Mouse (Mus musculus) liver, embryonic 16.5 days (tissue): ENCODE measurements at regions not wholly inside any gene's neighbourhood (a gene's known extent, or its start where the extent isn't known, plus 50 kb on each side); places are given as distances from the start of the nearest gene placed in this dataset.

Experiments
- ATAC-seq: fragments of 200-750 bp; cut with Nextera tagmentation; 2 replicates; pipeline ENCODE4 v1.8.0; 2017; ENCODE audit warnings: low read depth, mild to moderate bottlenecking, moderate number of reproducible peaks, moderate library complexity
- H3K27ac ChIP-seq: fragments of 300-500 bp; sonication (generic); 2 replicates; pipeline ENCODE4 v1.5.1; 2014; ENCODE audit warnings: mild to moderate bottlenecking, low read length
- H3K27me3 ChIP-seq: fragments of 300-500 bp; sonication (generic); 2 replicates; pipeline ENCODE4 v1.6.1; 2014; ENCODE audit warnings: low read depth, low read length, mixed read lengths; ENCODE audit not compliant: control insufficient read depth, insufficient read depth
- H3K36me3 ChIP-seq: fragments of 300-500 bp; sonication (generic); 2 replicates; pipeline ENCODE4 v1.6.1; 2014; ENCODE audit warnings: mild to moderate bottlenecking; ENCODE audit not compliant: control insufficient read depth, insufficient read depth
- H3K4me1 ChIP-seq: fragments of 300-500 bp; sonication (generic); 2 replicates; pipeline ENCODE4 v1.6.1; 2014; ENCODE audit warnings: low read depth, low read length, mixed read lengths; ENCODE audit not compliant: control insufficient read depth
- H3K4me2 ChIP-seq: fragments of 300-500 bp; sonication (generic); 2 replicates; pipeline ENCODE4 v1.6.1; 2014; ENCODE audit warnings: low read depth, low read length, mixed read lengths
- H3K4me3 ChIP-seq: fragments of 300-500 bp; sonication (generic); 2 replicates; pipeline ENCODE4 v1.5.1; 2014; ENCODE audit warnings: low read depth, mild to moderate bottlenecking, low read length
- H3K9ac ChIP-seq: fragments of 300-500 bp; sonication (generic); 2 replicates; pipeline ENCODE4 v1.6.1; 2014; ENCODE audit warnings: low read depth, low read length
- H3K9me3 ChIP-seq: fragments of 300-500 bp; sonication (generic); replicated peaks from 2 replicates; pipeline ENCODE4 v1.6.1; 2016; ENCODE audit warnings: low read length; ENCODE audit not compliant: control insufficient read depth
- WGBS: fragments of 180-500 bp; shearing (Covaris S2); extraction: QIAGEN DNeasy Blood & Tissue Kit; methylation state at CpG from one replicate; pipeline ENCODE4 v1.1.7; 2014; ENCODE audit not compliant: insufficient replicate concordance; 5-methylcytosine and 5-hydroxymethylcytosine counted together

DNA sequence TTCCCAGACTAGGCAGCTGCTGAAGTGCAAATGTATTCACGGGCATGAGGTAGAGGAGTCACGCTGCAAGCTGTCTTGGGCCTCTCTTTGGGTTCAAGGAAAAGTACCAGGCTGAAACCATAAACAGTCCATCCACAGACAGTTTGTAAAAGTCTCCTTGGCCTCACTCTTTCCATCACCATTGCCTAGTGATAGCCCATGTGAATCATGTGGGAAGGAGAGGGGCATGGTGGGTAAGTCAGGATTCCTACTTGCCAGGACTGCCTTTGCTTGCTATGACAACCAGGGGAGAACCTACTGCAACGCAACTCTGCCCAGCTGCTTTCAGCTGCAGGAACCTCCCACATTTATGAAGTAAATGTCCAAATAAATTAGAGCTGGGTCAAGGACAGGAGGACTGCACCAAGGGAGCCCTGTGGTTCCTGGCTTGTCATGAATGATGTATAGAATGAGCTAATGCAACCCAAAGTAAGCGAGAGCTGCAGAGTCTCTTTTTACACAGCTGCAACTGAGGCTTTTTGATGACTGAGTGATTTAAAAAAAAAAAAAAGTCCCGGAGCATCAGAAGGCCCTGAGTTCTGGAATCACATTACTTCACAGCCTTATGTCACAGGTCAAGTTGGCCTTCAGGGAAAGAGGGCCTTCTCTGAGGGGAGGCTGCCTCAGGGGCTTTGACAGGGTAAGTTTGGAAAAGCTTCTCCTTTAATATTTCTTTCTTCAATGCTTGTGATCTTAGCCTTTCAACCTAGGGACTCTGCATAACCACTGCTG, 420.7 kb upstream of the Slc30a5 start:
- WGBS: 56% methylated on average over 5 of the region's 5 CpGs
- Histone ChIP-seq H3K9ac (no peak overlapping the region), H3K36me3 (no peaks in the 10 kb centered on the region), H3K27ac (no peak overlapping the region), H3K4me3 (no peak overlapping the region), H3K4me1 (no peaks in the 10 kb centered on the region), H3K27me3 (no peaks in the 10 kb centered on the region), H3K4me2 (no peak overlapping the region), H3K9me3 (no peaks in the 10 kb centered on the region)
- ATAC-seq: no peak

DNA sequence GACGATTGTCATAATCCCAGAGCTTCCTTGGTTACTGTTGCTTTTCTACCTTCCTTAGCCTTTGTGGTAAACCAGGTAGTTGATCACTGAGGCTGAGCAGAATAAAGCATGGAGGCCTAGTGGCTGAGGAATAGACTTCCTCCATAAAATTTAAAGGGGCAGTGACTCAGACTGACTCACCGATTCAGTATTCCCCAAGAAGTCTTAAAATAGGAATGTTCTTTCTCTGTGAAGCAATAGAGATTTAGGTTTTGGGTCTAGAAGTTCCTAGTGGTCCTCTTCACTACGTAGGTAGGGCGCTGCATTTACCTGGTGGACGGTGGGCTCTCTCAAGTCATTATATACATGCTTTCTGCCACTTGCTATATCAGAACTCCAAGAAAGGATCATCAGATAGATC, 416.1 kb upstream of the Slc30a5 start:
- H3K4me2 ChIP-seq: no peak overlapping the region
- no peak overlapping the region for H3K27ac ChIP-seq
- H3K9ac ChIP-seq: no peak overlapping the region
- H3K27me3 ChIP-seq: no peaks in the 10 kb centered on the region
- no peak overlapping the region for H3K4me3 ChIP-seq
- H3K4me1 ChIP-seq: no peaks in the 10 kb centered on the region
- no peaks in the 10 kb centered on the region for H3K9me3 ChIP-seq
- H3K36me3 ChIP-seq: no peaks in the 10 kb centered on the region
- 58% methylated on average over 5 of the region's 5 CpGs for WGBS
- no peak for ATAC-seq

DNA sequence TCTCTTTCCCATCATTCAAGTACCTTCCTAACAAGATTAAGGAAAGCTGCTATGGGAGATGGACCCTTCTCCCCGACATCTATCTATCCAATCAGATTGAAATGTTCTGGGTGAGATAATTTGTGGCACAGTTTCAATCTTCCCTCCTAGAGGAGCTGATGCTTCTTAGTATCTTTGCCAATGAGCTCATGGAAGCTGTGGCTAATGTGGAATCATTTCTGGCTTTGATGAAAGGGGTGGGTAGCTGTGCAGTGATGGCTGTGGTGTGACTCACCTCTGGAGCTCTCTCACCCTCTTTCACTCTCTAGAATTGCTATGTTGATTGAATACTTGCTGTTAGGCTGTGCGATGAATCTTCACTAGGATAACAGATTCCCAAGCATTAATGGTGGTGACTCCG, 411.1 kb upstream of the Slc30a5 start:
- H3K36me3 ChIP-seq: no peaks in the 10 kb centered on the region
- 54% methylated on average over 3 of the region's 3 CpGs for WGBS
- no peaks in the 10 kb centered on the region for H3K4me1 ChIP-seq
- ATAC-seq: no peak
- no peak overlapping the region for H3K4me2 ChIP-seq
- H3K9me3 ChIP-seq: no peaks in the 10 kb centered on the region
- H3K4me3 ChIP-seq: no peak overlapping the region
- H3K27me3 ChIP-seq: no peaks in the 10 kb centered on the region
- H3K27ac ChIP-seq: no peak overlapping the region
- H3K9ac ChIP-seq: no peak overlapping the region

DNA sequence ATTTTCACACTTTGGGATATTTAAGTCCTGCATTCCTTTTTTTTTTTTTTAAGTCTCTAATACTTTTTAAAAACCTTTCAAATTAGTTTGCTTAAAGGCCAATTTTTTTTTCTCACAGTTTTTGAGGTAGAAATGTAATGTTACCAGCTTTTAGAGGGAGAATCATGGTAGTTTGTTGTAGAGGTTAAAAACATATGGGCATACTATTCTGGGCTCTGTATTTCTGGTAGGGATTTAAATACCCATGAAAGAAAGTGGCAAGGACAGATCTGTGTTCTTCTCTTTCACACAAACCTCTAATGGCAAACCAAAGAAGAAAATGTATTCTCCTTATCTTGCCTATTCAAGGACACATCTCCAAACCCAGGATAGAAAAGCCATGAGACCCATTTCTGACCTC, 405.6 kb upstream of the Slc30a5 start:
- H3K4me3 ChIP-seq: no peak overlapping the region
- no peak for ATAC-seq
- no peaks in the 10 kb centered on the region for H3K9me3 ChIP-seq
- H3K4me2 ChIP-seq: no peak overlapping the region
- no peak overlapping the region for H3K27ac ChIP-seq
- H3K9ac ChIP-seq: no peak overlapping the region
- no peaks in the 10 kb centered on the region for H3K27me3 ChIP-seq
- no peaks in the 10 kb centered on the region for H3K4me1 ChIP-seq
- no peaks in the 10 kb centered on the region for H3K36me3 ChIP-seq

DNA sequence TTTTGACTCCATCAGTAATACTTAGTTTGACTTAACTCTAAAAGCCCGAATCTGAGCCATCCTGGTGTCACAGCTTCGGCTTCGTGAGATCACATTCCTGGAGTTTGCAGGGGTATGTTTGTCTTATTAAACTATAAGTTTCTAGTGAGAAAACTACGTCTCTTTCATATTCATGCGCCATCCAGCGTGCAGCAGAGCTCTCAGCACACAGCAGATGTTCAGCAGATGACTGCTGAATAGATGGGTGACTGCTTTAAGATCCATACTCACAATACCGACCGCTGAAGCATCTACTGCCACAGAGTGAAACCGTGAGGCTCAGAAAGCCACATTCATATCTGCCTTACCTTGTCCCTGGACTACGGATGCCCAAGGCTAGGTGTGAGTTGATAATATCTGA, 403.8 kb upstream of the Slc30a5 start:
- H3K27ac ChIP-seq: no peak overlapping the region
- H3K9me3 ChIP-seq: no peaks in the 10 kb centered on the region
- H3K4me1 ChIP-seq: no peaks in the 10 kb centered on the region
- no peaks in the 10 kb centered on the region for H3K27me3 ChIP-seq
- ATAC-seq: no peak
- H3K36me3 ChIP-seq: no peaks in the 10 kb centered on the region
- WGBS: 59% methylated on average over 10 of the region's 10 CpGs
- no peak overlapping the region for H3K4me3 ChIP-seq
- H3K9ac ChIP-seq: no peak overlapping the region
- no peak overlapping the region for H3K4me2 ChIP-seq

- no peaks in the 10 kb centered on the region for H3K36me3 ChIP-seq
- 53% methylated on average over 4 of the region's 4 CpGs for WGBS
- no peaks in the 10 kb centered on the region for H3K4me1 ChIP-seq
- no peak overlapping the region for H3K4me2 ChIP-seq
- H3K4me3 ChIP-seq: no peak overlapping the region
- H3K27me3 ChIP-seq: no peaks in the 10 kb centered on the region
- no peak overlapping the region for H3K27ac ChIP-seq
- H3K9me3 ChIP-seq: no peaks in the 10 kb centered on the region
- ATAC-seq: no peak
- H3K9ac ChIP-seq: no peak overlapping the region
These were observed 402.6 kb upstream of the Slc30a5 start for GRCm38 (mm10) chr13:101235846-101236245.

DNA sequence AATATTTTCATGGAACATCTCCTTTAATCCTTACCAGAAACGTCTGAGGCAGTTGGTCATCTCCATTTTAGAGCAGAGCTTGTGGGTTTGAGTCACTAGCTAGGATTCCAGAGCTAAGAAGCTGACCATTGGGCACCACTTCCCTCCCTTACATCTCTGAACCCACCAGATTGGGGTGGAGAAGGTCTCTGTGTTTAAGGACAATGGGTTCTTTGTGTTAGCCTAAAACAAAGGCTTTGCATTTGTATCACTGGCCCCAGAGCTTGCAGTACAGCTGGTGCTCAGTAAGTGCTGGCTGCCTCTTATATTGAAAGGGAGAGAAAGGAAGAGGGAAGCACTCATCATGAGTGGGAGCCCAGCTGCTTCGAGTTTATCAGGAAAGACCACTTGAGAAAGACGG, 401.9 kb upstream of the Slc30a5 start:
- Histone ChIP-seq H3K36me3 (no peaks in the 10 kb centered on the region), H3K27me3 (no peaks in the 10 kb centered on the region), H3K4me3 (no peak overlapping the region), H3K9ac (no peak overlapping the region), H3K27ac (no peak overlapping the region), H3K9me3 (no peaks in the 10 kb centered on the region), H3K4me1 (no peaks in the 10 kb centered on the region), H3K4me2 (no peak overlapping the region)
- WGBS: 39% methylated on average over 3 of the region's 3 CpGs
- no peak for ATAC-seq

GRCm38 (mm10) chr13:101234550-101234949, 401.3 kb upstream of the Slc30a5 start:
- no peak overlapping the region for H3K27ac ChIP-seq
- no peak overlapping the region for H3K4me3 ChIP-seq
- no peaks in the 10 kb centered on the region for H3K27me3 ChIP-seq
- no peaks in the 10 kb centered on the region for H3K9me3 ChIP-seq
- no peak for ATAC-seq
- 60% methylated on average over 10 of the region's 10 CpGs for WGBS
- no peaks in the 10 kb centered on the region for H3K36me3 ChIP-seq
- no peaks in the 10 kb centered on the region for H3K4me1 ChIP-seq
- H3K4me2 ChIP-seq: no peak overlapping the region
- no peak overlapping the region for H3K9ac ChIP-seq

- H3K4me3 ChIP-seq: no peak overlapping the region
These were observed 400.6 kb upstream of the Slc30a5 start for GRCm38 (mm10) chr13:101233843-101234281.

More at GRCm38 (mm10) chr13:101233843-101234281, 400.6 kb upstream of the Slc30a5 start:
- Histone ChIP-seq H3K36me3 (no peaks in the 10 kb centered on the region), H3K4me2 (no peak overlapping the region), H3K9me3 (no peaks in the 10 kb centered on the region), H3K27me3 (no peaks in the 10 kb centered on the region), H3K27ac (no peak overlapping the region), H3K4me1 (no peaks in the 10 kb centered on the region), H3K9ac (no peak overlapping the region)
- no peak for ATAC-seq
- WGBS: 27% methylated on average over 5 of the region's 5 CpGs
